Mouse (Mus musculus) left cerebral cortex, adult 2 months (tissue): ENCODE measurements around the gene Lrrc14b. TPM values are rescaled to one million over a fixed set of nuclear protein-coding genes. Genes with fewer than 3 reads are reported as not detected.

Source experiments
- DNase-seq, 2 experiments: peaks; one replicate each; pipeline ENCODE4 v3.0.0; 2021 to 2022; ENCODE audit warnings: low spot score in 2 of 2, mixed read lengths in 1 of 2; ENCODE audit errors: extremely low spot score in 1 of 2
- H3K27ac ChIP-seq: fragments of 200-600 bp; 2 replicates; pipeline ENCODE4 v1.8.1; 2022
- H3K4me3 ChIP-seq: fragments of 200-600 bp; 2 replicates; pipeline ENCODE4 v1.8.1; 2022
- CTCF ChIP-seq: fragments of 200-600 bp; IDR thresholded peaks from 2 replicates; pipeline ENCODE4 v1.8.1; 2022; ENCODE audit warnings: antibody characterized with exemption, mild to moderate bottlenecking, moderate library complexity
- intact Hi-C: fragments of 180-260 bp; cut with DNase I; formaldehyde crosslinking; loops from one replicate; pipeline ENCODE4 v1.15.1; 2025
- long read RNA-seq, 2 experiments: library from polyadenylated mRNA; stranded (forward); transcript quantifications; one replicate each; pipeline ENCODE4 v2.0.0; 2021; ENCODE audit warnings: borderline mapping rate in 2 of 2
- total RNA-seq, 2 experiments: library from RNA; stranded (reverse); gene quantifications; 2 replicates each; pipeline ENCODE4 v1.2.3; 2021

The Lrrc14b gene
- total RNA-seq = under 1 TPM in 1 of 2 experiments, not detected in 1; 0.12 TPM
- long read RNA-seq, experiment 1, partial matches to known transcripts = 0 of 2 reads
- long read RNA-seq, experiment 1, other reads (novel, unspliced or antisense) = 2 of 2 reads
- long read RNA-seq, experiment 2, partial matches to known transcripts = 0 of 2 reads
- long read RNA-seq, experiment 2, other reads (novel, unspliced or antisense) = 2 of 2 reads

- DNase-seq = no peak
- TF ChIP-seq CTCF = no peak; the same call in 1 of the 2 replicates
- H3K4me3 ChIP-seq = no peak within 1 kb of the TSS
- peak within 1 kb of the TSS; percentile 19; the same call in 1 of the 2 replicates for H3K27ac ChIP-seq
- intact Hi-C loops = no loop called here
Measured at GRCm38 (mm10) chr13:74363859-74364235, at the start of gene Lrrc14b. Gene Lrrc14b, minus strand, starts transcription at chr13:74364005.

- intact Hi-C loops = no loop called here
- no peak for TF ChIP-seq CTCF
- Histone ChIP-seq H3K27ac (no peak within 1 kb of the TSS), H3K4me3 (no peak within 1 kb of the TSS)
- no peak for DNase-seq
Measured at GRCm38 (mm10) chr13:74399298-74399839, 35.6 kb upstream of the Lrrc14b start, which contains the start of gene Ftl1-ps1. Gene Ftl1-ps1, plus strand, starts transcription at chr13:74399694.

GRCm38 (mm10) chr13:74391156-74391555 lies 27.4 kb upstream of the Lrrc14b start:
- TF ChIP-seq CTCF = no peak
- peak overlapping the region; percentile 90; the same call in 1 of the 2 replicates for H3K4me3 ChIP-seq
- intact Hi-C loops = loop anchor here (2.0 kb wide), 1 partner anchor 72 kb away; no protein-coding TSS in a partner anchor
- DNase-seq = no peak
- H3K27ac ChIP-seq = no peak overlapping the region

GRCm38 (mm10) chr13:74390371-74390990 lies 26.7 kb upstream of the Lrrc14b start, which contains the start of gene Zfp72:
Gene Zfp72, minus strand, starts transcription at chr13:74390836.
- peak within 1 kb of the TSS; percentile 79 for H3K27ac ChIP-seq
- peak; percentile 75 to 78 for DNase-seq
- intact Hi-C loops = loop anchor here (2.0 kb wide), 1 partner anchor 72 kb away; no protein-coding TSS in a partner anchor
- no peak for TF ChIP-seq CTCF
- H3K4me3 ChIP-seq = peak within 1 kb of the TSS; percentile 90

GRCm38 (mm10) chr13:74389730-74390129 lies 25.9 kb upstream of the Lrrc14b start:
- DNase-seq = no peak
- peak; percentile 47 for TF ChIP-seq CTCF
- intact Hi-C loops = loop anchor here (2.0 kb wide), 1 partner anchor 73 kb away; no protein-coding TSS in a partner anchor
- Histone ChIP-seq H3K4me3 (peak overlapping the region; percentile 90), H3K27ac (no peak overlapping the region)

- no peak overlapping the region for H3K4me3 ChIP-seq
- no peak for TF ChIP-seq CTCF
- intact Hi-C loops = no loop called here
- DNase-seq = no peak
- H3K27ac ChIP-seq = no peak overlapping the region
Measured at GRCm38 (mm10) chr13:74382289-74382688, 18.5 kb upstream of the Lrrc14b start.

- no peak for DNase-seq
- H3K4me3 ChIP-seq = no peak overlapping the region
- intact Hi-C loops = no loop called here
- no peak for TF ChIP-seq CTCF
- no peak overlapping the region for H3K27ac ChIP-seq
Measured at GRCm38 (mm10) chr13:74381533-74382276, 17.9 kb upstream of the Lrrc14b start.

GRCm38 (mm10) chr13:74363176-74363858 lies 488 bp downstream of the Lrrc14b start:
- H3K27ac ChIP-seq = peak overlapping the region; percentile 19; the same call in 1 of the 2 replicates
- no peak overlapping the region for H3K4me3 ChIP-seq
- DNase-seq = no peak
- intact Hi-C loops = no loop called here
- no peak for TF ChIP-seq CTCF

- H3K27ac ChIP-seq = no peak overlapping the region
- intact Hi-C loops = no loop called here
- TF ChIP-seq CTCF = no peak
- no peak overlapping the region for H3K4me3 ChIP-seq
- no peak for DNase-seq
Measured at GRCm38 (mm10) chr13:74362218-74362617, 1.6 kb downstream of the Lrrc14b start.

- TF ChIP-seq CTCF = no peak
- DNase-seq = no peak
- Histone ChIP-seq H3K27ac (no peak overlapping the region), H3K4me3 (no peak overlapping the region)
- intact Hi-C loops = no loop called here
Measured at GRCm38 (mm10) chr13:74356491-74356890, 7.3 kb downstream of the Lrrc14b start.

- no peak for DNase-seq
Measured at GRCm38 (mm10) chr13:74350435-74350906, 13.3 kb downstream of the Lrrc14b start.

More at GRCm38 (mm10) chr13:74350435-74350906, 13.3 kb downstream of the Lrrc14b start:
- intact Hi-C loops = no loop called here
- peak overlapping the region; percentile 96 for H3K27ac ChIP-seq
- peak overlapping the region; percentile 77 for H3K4me3 ChIP-seq
- no peak for TF ChIP-seq CTCF
